ENCODE assay signal across 25 mouse cellular contexts in genomic region chr12:76490798-76491197, GRCm38 (mm10).
"Had no signal": no experiment of that assay in that cellular context is flagged by ENCODE, and none has a peak within 500 bp of the region (broad histone marks: within the 10 kb centered on the region; RNA-seq: fewer than 3 reads in every experiment).

No protein-coding gene starts in this region.

- DNase-seq: gastrocnemius, postnatal 14 days; gastrocnemius, postnatal 36 days; heart, adult 18-20 months; heart, postnatal 10 days; heart, postnatal 4 days; kidney, adult 18-20 months; kidney, adult 8-10 months; kidney, postnatal 10 days; kidney, postnatal 25 days; kidney, postnatal 4 days; liver had no signal

- ATAC-seq: hindbrain, embryonic 16.5 days; inflammation-experienced regulatory T-cells, adult 6 months; intestine, embryonic 15.5 days; intestine, postnatal 0 days had no signal

- H3K27ac ChIP-seq: heart, embryonic 10.5 days; hindbrain, embryonic 10.5 days; hindbrain, embryonic 12.5 days; hindbrain, embryonic 14.5 days; intestine, embryonic 15.5 days; layer of hippocampus, adult 2 months; left cerebral cortex, adult 2 months; limb, embryonic 10.5 days; limb, embryonic 12.5 days had no signal

- H3K36me3 ChIP-seq: heart, embryonic 10.5 days; heart, embryonic 12.5 days; hindbrain, embryonic 10.5 days; hindbrain, embryonic 12.5 days; intestine, embryonic 15.5 days; limb, embryonic 10.5 days; limb, embryonic 12.5 days had no signal

- H3K4me1 ChIP-seq: hindbrain, embryonic 12.5 days; limb, embryonic 10.5 days; limb, embryonic 12.5 days had no signal

- H3K27me3 ChIP-seq: heart, embryonic 12.5 days; hindbrain, embryonic 12.5 days; intestine, embryonic 15.5 days had no signal

- H3K4me3 ChIP-seq: heart, embryonic 10.5 days; heart, embryonic 12.5 days; hindbrain, embryonic 10.5 days; hindbrain, embryonic 12.5 days; intestine, embryonic 15.5 days; layer of hippocampus, adult 2 months; left cerebral cortex, adult 2 months; limb, embryonic 10.5 days; limb, embryonic 12.5 days had no signal

- H3K9me3 ChIP-seq: heart, embryonic 12.5 days; intestine, embryonic 15.5 days; limb, embryonic 10.5 days; limb, embryonic 12.5 days had no signal

- H3K4me2 ChIP-seq: heart, embryonic 12.5 days; hindbrain, embryonic 12.5 days; hindbrain, embryonic 14.5 days; intestine, embryonic 15.5 days; limb, embryonic 12.5 days; liver, embryonic 11.5 days had no signal

- H3K9ac ChIP-seq: heart, embryonic 12.5 days; hindbrain, embryonic 12.5 days; hindbrain, embryonic 14.5 days; intestine, embryonic 15.5 days; limb, embryonic 12.5 days had no signal
